Mouse (Mus musculus): ENCODE results near the gene Lrrc61.

DNA sequence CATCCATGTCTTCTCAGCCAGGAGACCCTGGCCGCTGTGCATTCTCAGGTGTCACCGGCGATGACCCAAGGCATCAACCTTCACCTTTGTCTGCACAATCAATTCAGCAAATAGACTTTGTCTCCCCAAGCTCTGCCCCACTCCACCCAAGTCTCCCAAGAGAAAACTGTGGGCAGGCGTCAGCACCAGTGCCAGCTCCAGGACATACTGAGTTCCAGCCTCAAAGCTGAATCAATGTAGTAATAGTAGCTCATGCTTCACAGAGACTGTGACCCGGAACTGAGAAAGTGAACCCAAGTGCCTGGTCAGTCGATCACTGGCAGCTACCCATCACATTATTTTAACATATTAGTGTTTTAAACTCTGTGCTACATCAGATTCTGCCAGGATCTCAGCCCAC lies 6.3 kb upstream of the Lrrc61 start:
- TF ChIP-seq CTCF (conservative IDR thresholded peaks at IDR 0.05; ENCODE audit: insufficient read depth, insufficient read length, low read depth, low read length) (no peak), POLR2A (IDR thresholded peaks at IDR 0.05; ENCODE audit: low read depth, low read length) (no peak)
